Mouse (Mus musculus) liver, postnatal 0 days (tissue): ENCODE data around the gene Sp9.

Source experiments
- CTCF ChIP-seq: sonication (generic); IDR thresholded peaks from 2 replicates; pipeline ENCODE4 v1.5.1; 2016; ENCODE audit warnings: antibody characterized with exemption, low read depth
- EP300 ChIP-seq: IDR thresholded peaks from 2 replicates; pipeline ENCODE4 v1.6.1; 2016; ENCODE audit warnings: antibody characterized with exemption, low read depth, mild to moderate bottlenecking

DNA sequence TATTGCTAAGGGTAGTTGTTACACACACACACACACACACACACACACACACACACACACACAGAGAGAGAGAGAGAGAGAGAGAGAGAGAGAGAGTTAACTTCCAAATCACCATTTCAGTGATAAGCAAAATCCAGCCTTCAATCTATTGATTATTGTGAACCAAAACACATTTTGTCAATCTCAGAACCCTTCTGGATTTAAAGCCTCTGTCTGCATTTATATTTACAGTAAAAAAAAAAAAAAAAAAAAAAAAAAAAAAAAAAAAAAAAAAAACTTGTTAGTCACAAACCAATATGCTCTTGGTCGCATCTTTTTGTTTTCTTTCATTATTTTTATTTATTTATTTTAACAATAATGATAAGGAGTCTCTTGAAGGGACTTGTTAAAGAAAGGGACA lies 5.1 kb upstream of the Sp9 start:
- TF ChIP-seq EP300 (no peak), CTCF (no peak)
